Mouse (Mus musculus) hindbrain, postnatal 0 days (tissue): Measurements from ENCODE around the gene Gsn. TPM values are rescaled to one million over a fixed set of nuclear protein-coding genes. Genes with fewer than 3 reads are reported as not detected.

Experiments used
- ATAC-seq: fragments of 200-750 bp; cut with Nextera tagmentation; 2 replicates; pipeline ENCODE4 v1.8.0; 2017; ENCODE audit warnings: mild to moderate bottlenecking, moderate TSS enrichment, moderate library complexity
- DNase-seq: peaks from one replicate; pipeline ENCODE4 v3.0.0-alpha.2; 2015; ENCODE audit warnings: low spot score
- H3K27ac ChIP-seq: fragments of 300-500 bp; sonication (generic); 2 replicates; pipeline ENCODE4 v1.5.1; 2014; ENCODE audit warnings: mild to moderate bottlenecking
- H3K27me3 ChIP-seq: fragments of 300-500 bp; sonication (generic); 2 replicates; pipeline ENCODE4 v1.6.1; 2014; ENCODE audit warnings: low read length, mixed read lengths; ENCODE audit not compliant: insufficient read depth
- H3K36me3 ChIP-seq: fragments of 300-500 bp; sonication (generic); 2 replicates; pipeline ENCODE4 v1.6.1; 2014; ENCODE audit warnings: low read length, mixed read lengths; ENCODE audit not compliant: insufficient read depth
- H3K4me1 ChIP-seq: fragments of 300-500 bp; sonication (generic); 2 replicates; pipeline ENCODE4 v1.6.1; 2014; ENCODE audit warnings: antibody characterized with exemption, low read length, mixed read lengths; ENCODE audit not compliant: insufficient read depth
- H3K4me2 ChIP-seq: fragments of 300-500 bp; sonication (generic); 2 replicates; pipeline ENCODE4 v1.6.1; 2014; ENCODE audit warnings: low read depth, mild to moderate bottlenecking, low read length, moderate library complexity, mixed read lengths
- H3K4me3 ChIP-seq: fragments of 300-500 bp; sonication (generic); 2 replicates; pipeline ENCODE4 v1.5.1; 2014; ENCODE audit warnings: low read length
- H3K9ac ChIP-seq: fragments of 300-500 bp; sonication (generic); replicated peaks from 2 replicates; pipeline ENCODE4 v1.6.1; 2014; ENCODE audit warnings: mild to moderate bottlenecking, low read length, moderate library complexity, mixed read lengths
- H3K9me3 ChIP-seq: fragments of 300-500 bp; sonication (generic); 2 replicates; pipeline ENCODE4 v1.6.1; 2016; ENCODE audit warnings: low read length, mixed read lengths
- CTCF ChIP-seq: IDR thresholded peaks from 2 replicates; pipeline ENCODE4 v1.5.1; 2016; ENCODE audit warnings: antibody characterized with exemption, control low read depth, low read depth
- WGBS: fragments of 180-500 bp; shearing (Covaris S2); extraction: QIAGEN DNeasy Blood & Tissue Kit; methylation state at CpG from one replicate; pipeline ENCODE4 v1.1.7; 2014; 5-methylcytosine and 5-hydroxymethylcytosine counted together
- polyA plus RNA-seq: library from polyadenylated mRNA; unstranded; fragments of >200 nt; fragmentation: Nextera tagmentation; extraction: Ambion mirVana; gene quantifications from 2 replicates; pipeline ENCODE4 v1.2.1, GENCODE M21; 2015
- total RNA-seq: library from RNA; depleted of rRNA; stranded (reverse); fragments of >200 nt; gene quantifications from 2 replicates; pipeline ENCODE4 v1.2.3, GENCODE M21; 2014

The Gsn gene
- total and polyA plus RNA-seq, 2 experiments from 2014 or later = 33.8 to 50.1 TPM

GRCm38 (mm10) chr2:35328064-35328792 lies 72.0 kb downstream of the Gsn start:
- H3K4me1 ChIP-seq = 0 out of 2 replicates have a peak, but pooled peaks cover 6% of the 10 kb centered on the region
- H3K4me3 ChIP-seq = no peak overlapping the region
- H3K9ac ChIP-seq = no peak overlapping the region; the same call in 1 of the 2 replicates
- H3K27ac ChIP-seq = no peak overlapping the region
- no peak for TF ChIP-seq CTCF
- no peak overlapping the region for H3K4me2 ChIP-seq
- DNase-seq = no peak
- no peaks in the 10 kb centered on the region for H3K27me3 ChIP-seq
- ATAC-seq = no peak
- no peaks in the 10 kb centered on the region for H3K36me3 ChIP-seq
- no peaks in the 10 kb centered on the region for H3K9me3 ChIP-seq
- 39% methylated on average over 11 of the region's 11 CpGs for WGBS

DNA sequence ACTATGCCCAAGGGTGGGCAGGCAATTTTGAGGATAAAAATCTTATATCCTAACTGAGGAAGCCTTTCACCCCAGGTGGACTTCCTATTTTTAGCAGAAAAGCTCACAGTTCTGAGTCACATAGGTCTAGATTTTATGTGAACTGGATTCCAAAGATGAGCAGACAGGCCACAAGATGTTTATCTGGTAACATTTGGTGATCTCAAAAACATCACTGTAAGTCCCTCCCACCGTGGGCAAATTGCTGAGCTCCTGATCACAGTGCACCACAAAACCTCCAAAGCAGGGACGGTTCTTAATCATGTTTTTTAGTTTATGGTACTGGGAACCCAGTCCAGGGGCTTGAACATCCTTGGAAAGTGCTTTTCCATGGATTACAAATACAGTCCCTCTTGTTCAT lies 72.9 kb downstream of the Gsn start:
- Histone ChIP-seq H3K4me3 (no peak overlapping the region), H3K36me3 (no peaks in the 10 kb centered on the region), H3K27ac (no peak overlapping the region), H3K9me3 (no peaks in the 10 kb centered on the region), H3K27me3 (no peaks in the 10 kb centered on the region), H3K4me2 (no peak overlapping the region), H3K4me1 (0 out of 2 replicates have a peak, but pooled peaks cover 6% of the 10 kb centered on the region), H3K9ac (no peak overlapping the region)
- TF ChIP-seq CTCF = no peak
- DNase-seq (no peak), ATAC-seq (no peak)
- WGBS = 86% methylated on average over 2 of the region's 2 CpGs

- Histone ChIP-seq H3K4me1 (0 out of 2 replicates have a peak, but pooled peaks cover 5% of the 10 kb centered on the region), H3K4me2 (no peak overlapping the region), H3K27me3 (no peaks in the 10 kb centered on the region), H3K9ac (no peak overlapping the region), H3K4me3 (no peak overlapping the region), H3K27ac (no peak overlapping the region), H3K9me3 (no peaks in the 10 kb centered on the region), H3K36me3 (no peaks in the 10 kb centered on the region)
- ATAC-seq = no peak
- no peak for TF ChIP-seq CTCF
- DNase-seq = no peak
- 78% methylated on average over 2 of the region's 2 CpGs for WGBS
These were observed 75.0 kb downstream of the Gsn start for GRCm38 (mm10) chr2:35331205-35331604.

DNA sequence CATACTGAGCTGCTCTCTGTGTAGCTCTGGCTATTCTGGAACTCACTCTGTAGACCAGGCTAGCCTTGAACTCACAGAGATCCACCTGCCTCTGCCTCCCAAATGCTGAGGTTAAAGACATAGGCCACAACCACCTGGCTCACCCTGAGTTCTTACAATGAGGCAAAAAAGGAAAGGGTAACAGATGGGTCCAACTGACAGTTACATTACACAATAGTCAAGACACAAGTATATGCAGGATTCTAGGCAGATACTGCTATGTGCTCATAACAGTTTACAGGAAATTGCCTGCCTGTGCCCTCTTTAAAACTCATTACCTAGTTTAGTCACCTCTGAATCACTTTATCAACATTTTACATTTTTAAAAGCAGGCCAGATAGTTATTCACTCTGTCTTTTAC lies 77.5 kb downstream of the Gsn start:
- H3K9ac ChIP-seq = no peak overlapping the region
- ATAC-seq (no peak), DNase-seq (no peak)
- H3K4me1 ChIP-seq = 0 out of 2 replicates have a peak, but pooled peaks cover under 1% of the 10 kb centered on the region
- no peaks in the 10 kb centered on the region for H3K27me3 ChIP-seq
- no peak overlapping the region for H3K27ac ChIP-seq
- 0 out of 2 replicates have a peak overlapping the region, but pooled peaks have one; percentile 60 for H3K4me2 ChIP-seq
- no peaks in the 10 kb centered on the region for H3K9me3 ChIP-seq
- H3K36me3 ChIP-seq = no peaks in the 10 kb centered on the region
- TF ChIP-seq CTCF = no peak
- no peak overlapping the region for H3K4me3 ChIP-seq

DNA sequence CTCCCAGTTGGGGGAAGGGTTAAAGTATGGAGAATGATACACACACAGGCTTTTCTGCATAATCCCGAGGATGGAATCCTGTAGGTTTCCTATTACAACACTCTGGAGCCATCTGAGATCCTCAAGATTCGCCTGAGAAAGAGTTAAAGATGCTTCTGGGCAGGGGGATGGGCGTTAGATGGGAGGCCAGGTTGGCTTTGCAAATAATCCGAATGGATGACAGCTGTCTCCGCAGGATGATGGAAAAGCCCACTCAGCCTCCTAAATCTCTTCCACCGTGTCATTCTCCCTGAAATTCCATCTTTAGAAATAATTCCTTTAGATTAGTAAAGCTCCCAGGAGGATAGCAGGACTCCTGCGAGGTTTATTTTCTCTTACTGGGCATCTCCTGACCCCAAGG lies 79.4 kb downstream of the Gsn start:
- H3K27ac ChIP-seq = peak overlapping the region; percentile 62; the same call in 1 of the 2 replicates
- no peaks in the 10 kb centered on the region for H3K36me3 ChIP-seq
- H3K4me3 ChIP-seq = peak overlapping the region; percentile 47
- no peak for TF ChIP-seq CTCF
- DNase-seq (peak; percentile 41), ATAC-seq (no peak)
- peak overlapping the region; percentile 60 for H3K4me2 ChIP-seq
- H3K9me3 ChIP-seq = no peaks in the 10 kb centered on the region; the same call in 1 of the 2 replicates
- H3K9ac ChIP-seq = 0 out of 2 replicates have a peak overlapping the region, but pooled peaks have one; percentile 49
- WGBS = 11% methylated on average over 7 of the region's 7 CpGs
- H3K27me3 ChIP-seq = no peaks in the 10 kb centered on the region
- no peaks in the 10 kb centered on the region for H3K4me1 ChIP-seq

GRCm38 (mm10) chr2:35336388-35337280 lies 80.5 kb downstream of the Gsn start, which contains the start of gene Stom:
Stom (minus strand) TSS chr2:35336976.
- Histone ChIP-seq H3K4me3 (peak within 1 kb of the TSS; percentile 47), H3K4me2 (peak within 1 kb of the TSS; percentile 60), H3K36me3 (no peaks in the 10 kb centered on the region), H3K9me3 (no peaks in the 10 kb centered on the region; the same call in 1 of the 2 replicates), H3K27ac (peak within 1 kb of the TSS; percentile 62), H3K4me1 (no peaks in the 10 kb centered on the region), H3K9ac (peak within 1 kb of the TSS; percentile 49), H3K27me3 (no peaks in the 10 kb centered on the region)
- WGBS = under 1% methylated on average over 45 of the region's 45 CpGs
- ATAC-seq (peak; percentile 99), DNase-seq (peak; percentile 99)
- 0 out of 2 replicates have a peak, but pooled peaks have one; percentile 40 for TF ChIP-seq CTCF
